Mouse (Mus musculus): ENCODE data around the gene Uaca. TPM values are rescaled to one million over a fixed set of nuclear protein-coding genes. Genes with fewer than 3 reads are reported as not detected.
"Not testable (repeated sequence)": the region's sequence is repeated elsewhere in the genome, so short reads cannot be mapped to it uniquely, and the experiment has no call there.

Gene Uaca
- polyA plus RNA-seq, 1 experiment: 11.9 TPM

GRCm38 (mm10) chr9:60790282-60790681, 4.1 kb upstream of the Uaca start:
- no peak for DNase-seq (ENCODE audit: extremely low spot score in 1 of 2, low spot score in 1 of 2)

- DNase-seq (ENCODE audit: extremely low spot score in 1 of 2, low spot score in 1 of 2): no peak
These were observed 554 bp downstream of the Uaca start for GRCm38 (mm10) chr9:60794841-60795351.

GRCm38 (mm10) chr9:60796076-60796475, 1.7 kb downstream of the Uaca start:
- peak in 1 of 2 experiments; percentile 52 for DNase-seq (ENCODE audit: extremely low spot score in 1 of 2, low spot score in 1 of 2)

GRCm38 (mm10) chr9:60797126-60797525, 2.8 kb downstream of the Uaca start:
- no peak for DNase-seq (ENCODE audit: extremely low spot score in 1 of 2, low spot score in 1 of 2)

GRCm38 (mm10) chr9:60799061-60799460, 4.7 kb downstream of the Uaca start:
- no peak for DNase-seq (ENCODE audit: extremely low spot score in 1 of 2, low spot score in 1 of 2)

DNA sequence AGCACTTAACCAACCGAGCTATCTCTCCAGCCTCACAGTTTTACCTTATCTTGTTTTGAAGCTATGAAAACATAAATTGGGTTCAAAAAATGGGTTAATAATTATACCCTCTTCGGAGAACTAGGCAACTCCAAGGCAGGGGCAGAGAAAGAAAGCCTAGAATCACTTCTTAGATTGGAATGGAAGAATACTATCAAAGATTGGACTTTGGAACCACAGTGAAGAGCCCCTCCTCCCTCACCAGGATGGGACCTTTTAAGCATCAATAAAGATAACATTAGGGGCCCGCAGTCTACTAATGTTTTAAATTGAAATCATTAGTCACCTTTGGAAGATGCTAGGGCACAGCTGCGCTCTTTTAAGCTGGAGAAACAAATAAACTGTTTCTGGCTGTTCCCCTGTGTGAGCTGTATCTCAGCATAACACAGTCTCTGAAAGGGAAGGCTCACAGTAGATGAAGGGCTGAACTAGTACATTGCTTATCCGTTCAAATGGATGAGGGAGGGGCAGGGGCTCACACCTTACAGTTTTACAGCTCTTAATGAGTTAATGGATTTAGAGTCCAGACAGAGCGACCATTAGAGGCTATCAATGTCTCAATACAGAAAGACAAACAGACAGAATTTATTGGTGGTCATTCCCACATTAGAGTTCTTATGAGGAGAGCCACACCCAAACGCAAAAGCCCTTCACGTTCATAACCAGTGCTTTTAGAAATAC, 6.5 kb downstream of the Uaca start:
- DNase-seq (ENCODE audit: extremely low spot score in 1 of 2, low spot score in 1 of 2): no peak

DNA sequence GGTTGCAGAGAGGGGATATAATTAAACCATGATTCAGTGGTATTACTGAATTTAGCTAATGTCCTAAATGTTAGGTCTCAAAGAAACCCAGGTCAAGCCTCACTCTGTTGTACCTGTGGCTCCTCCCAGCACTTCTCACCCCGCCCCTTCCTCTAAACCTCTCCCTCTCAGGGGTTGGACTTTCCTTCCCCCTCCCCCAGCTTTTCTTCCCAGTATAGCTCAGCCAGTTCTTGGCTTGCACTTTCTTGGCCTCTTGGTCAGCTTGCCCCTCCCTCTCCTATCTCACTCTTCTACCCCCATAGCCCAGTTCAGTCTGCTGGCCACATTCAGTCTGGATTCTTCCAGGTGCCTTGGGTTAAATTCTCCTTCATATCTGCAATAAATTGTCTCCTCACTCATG, 7.4 kb downstream of the Uaca start:
- DNase-seq (ENCODE audit: extremely low spot score in 1 of 2, low spot score in 1 of 2): no peak

DNA sequence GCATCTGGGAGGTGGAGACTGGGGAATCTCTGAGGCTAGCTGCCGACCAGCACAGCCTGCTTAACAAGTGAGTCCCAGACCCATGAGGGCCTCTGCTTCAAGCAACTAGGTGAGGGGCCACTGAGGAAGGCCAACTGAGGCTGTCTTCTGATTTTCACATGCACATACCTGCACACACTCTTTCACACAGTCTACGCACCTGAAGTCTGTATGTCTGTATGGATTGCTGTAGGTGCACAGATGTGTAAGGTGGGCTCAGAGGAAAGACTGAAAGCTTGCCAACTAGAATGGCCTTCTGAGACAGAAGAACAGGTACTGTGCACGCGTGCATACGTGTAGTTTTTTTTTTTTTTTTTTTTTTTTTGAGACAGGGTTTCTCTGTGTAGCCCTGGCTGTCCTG, 8.0 kb downstream of the Uaca start:
- DNase-seq (ENCODE audit: extremely low spot score in 1 of 2, low spot score in 1 of 2): no peak

DNA sequence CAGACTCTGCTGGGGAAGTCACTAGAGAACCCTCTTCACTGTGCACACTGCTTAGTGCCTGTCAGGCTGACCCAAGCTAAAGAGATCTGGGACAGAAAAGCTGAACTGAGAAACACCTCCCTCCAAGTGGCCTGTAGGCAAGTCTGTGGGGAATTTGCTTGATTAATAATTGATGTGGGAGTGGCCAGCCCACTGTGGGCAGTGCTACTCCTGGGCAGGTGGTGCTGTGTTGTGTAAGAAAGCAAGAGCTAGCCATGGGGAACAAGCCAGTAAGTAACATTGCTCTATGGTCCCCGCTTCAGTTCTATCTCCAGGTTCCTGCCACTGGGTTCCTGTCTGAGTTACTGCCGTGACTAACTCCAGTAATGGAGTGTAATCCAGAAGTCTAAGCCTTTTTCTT, 11.7 kb downstream of the Uaca start:
- no peak for DNase-seq (ENCODE audit: extremely low spot score in 1 of 2, low spot score in 1 of 2)

- no peak for DNase-seq (ENCODE audit: extremely low spot score in 1 of 2, low spot score in 1 of 2)
These were observed 13.7 kb downstream of the Uaca start for GRCm38 (mm10) chr9:60807996-60808395.

DNA sequence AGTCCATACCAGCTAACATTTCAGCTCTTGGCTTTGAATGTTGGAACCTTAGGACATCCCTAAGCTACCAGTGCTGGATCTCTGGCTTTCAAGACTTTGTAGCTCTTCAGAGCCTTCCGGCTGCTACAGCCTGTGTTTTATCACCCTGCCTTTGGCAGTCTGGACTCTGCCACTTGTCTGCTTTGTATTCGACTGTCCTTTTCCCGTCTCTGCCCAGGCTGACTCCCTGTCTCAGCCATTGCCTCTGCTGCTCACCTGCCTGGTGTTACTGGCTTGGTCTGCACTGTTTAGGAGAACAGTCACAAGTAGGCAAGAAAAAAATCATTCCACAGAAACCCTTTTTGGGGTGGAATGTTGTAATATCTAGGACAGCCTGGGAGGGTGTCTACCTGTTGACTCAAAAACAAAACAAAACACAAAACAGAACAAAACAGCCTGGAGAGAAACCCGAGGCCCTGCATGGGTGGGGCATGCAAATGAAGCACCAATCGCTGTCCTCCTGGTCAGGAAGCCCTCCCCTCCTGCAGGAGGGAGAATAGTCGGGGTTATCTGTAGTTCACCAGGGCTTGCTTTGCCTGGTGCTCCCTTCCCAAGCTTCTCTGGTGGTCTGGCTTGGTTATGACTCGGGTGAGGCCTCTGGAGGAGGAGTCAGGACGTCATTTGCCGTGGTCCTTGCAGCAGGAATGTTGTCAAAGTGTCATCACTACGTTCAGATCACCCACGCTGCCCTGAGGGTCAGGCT, 19.0 kb downstream of the Uaca start:
- no peak for DNase-seq (ENCODE audit: extremely low spot score in 1 of 2, low spot score in 1 of 2)

DNA sequence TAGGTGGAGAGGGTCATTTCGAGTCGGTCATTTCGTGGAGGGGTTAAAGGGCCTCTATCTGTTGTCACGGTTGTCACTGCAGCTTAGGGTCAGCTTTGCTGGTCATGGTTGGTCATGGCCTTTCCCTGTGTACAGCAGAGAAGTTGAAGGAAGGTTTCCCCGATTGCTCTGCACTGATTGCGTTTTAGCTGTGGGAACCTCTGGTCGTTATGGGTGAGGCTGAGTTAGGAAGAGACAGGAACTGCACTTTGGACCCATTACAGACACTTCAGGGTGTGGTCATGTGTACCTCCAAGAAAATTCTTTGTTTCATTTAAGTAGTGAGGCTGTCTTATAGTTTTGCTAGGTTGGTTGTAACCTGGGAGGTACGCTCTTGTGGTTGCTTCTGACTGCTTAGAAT, 21.2 kb downstream of the Uaca start:
- no peak for DNase-seq (ENCODE audit: extremely low spot score in 1 of 2, low spot score in 1 of 2)

- no peak for DNase-seq (ENCODE audit: extremely low spot score in 1 of 2, low spot score in 1 of 2)
These were observed 23.2 kb downstream of the Uaca start for GRCm38 (mm10) chr9:60817585-60817984.

DNA sequence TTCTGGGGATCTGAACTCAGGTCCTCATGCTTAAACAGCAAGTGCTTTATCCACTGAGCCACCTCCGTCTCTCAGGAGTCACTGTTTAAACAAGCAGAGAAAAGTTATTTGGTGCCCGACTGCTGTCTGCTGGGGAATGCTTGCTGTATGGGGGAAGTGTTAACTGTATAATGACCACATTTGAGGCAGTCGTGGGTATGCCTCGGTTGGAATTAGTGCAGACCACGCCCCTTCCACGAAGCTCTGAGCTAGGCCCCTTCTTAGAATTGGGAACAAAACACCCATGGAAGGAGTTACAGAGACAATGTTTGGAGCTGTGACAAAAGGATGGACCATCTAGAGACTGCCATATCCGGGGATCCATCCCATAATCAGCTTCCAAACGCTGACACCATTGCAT, 24.2 kb downstream of the Uaca start:
- not testable (repeated sequence) for DNase-seq (ENCODE audit: extremely low spot score in 1 of 2, low spot score in 1 of 2)

GRCm38 (mm10) chr9:60819340-60819739, 25.0 kb downstream of the Uaca start:
- peak in 1 of 2 experiments; percentile 49 for DNase-seq (ENCODE audit: extremely low spot score in 1 of 2, low spot score in 1 of 2)

DNA sequence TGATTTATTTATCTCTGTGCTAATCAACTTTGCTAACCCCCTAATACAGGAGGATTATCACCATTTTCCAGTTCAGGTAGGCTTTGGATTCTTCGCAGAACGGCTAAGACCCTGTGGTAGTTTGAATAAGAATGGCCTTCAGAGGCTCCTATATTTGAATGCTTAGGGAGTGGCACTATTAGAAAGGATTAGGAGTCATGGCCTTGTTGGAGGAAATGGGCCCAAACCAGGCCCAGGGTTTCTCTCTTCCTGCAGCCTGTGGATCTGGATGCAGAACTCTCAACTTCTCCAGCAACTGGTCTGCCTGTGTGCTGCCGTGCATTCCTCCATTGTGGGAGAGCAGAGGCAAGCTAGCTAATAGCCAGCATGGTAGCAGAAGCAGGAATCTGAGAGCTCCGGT, 27.2 kb downstream of the Uaca start:
- no peak for DNase-seq (ENCODE audit: extremely low spot score in 1 of 2, low spot score in 1 of 2)

DNA sequence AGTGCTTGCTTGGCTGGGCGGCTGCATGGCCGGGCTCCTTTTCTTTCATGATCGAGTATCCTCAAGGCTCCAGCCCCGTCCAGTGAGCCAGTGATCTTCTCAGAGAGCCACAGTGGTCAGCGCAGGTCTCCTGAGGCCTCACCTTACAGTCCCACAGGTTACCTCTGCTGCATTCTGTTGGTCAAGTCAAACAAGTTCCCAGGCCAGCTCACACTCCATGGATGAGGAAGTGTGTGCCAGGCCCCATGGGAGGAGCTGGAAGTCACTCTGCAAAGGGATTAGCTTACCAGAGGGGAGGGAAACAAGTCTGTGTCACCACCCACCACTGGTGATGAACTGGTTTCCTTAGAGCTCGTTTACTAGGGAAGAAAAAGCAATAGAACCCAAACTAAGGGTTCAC, 28.3 kb downstream of the Uaca start:
- no peak for DNase-seq (ENCODE audit: extremely low spot score in 1 of 2, low spot score in 1 of 2)

DNA sequence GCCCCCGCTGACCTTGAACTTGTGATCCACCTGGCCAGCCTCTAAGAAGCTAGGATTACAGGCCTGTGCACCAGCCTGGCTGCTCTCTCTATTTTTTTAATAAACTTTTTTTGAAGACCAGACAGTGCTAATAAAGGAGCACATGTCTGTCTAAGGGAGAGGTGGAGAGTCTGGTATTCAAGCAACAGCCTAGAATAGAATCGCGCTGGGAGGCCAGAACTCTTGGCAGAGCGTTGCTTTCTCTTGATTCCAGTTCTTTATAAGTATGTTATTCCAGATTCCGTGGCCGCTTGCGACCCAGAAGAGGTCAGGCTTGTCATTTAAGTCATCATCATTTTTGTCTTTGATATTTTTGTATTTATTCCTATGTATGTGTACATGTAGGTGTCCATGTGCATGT, 31.2 kb downstream of the Uaca start:
- DNase-seq (ENCODE audit: extremely low spot score in 1 of 2, low spot score in 1 of 2): no peak

GRCm38 (mm10) chr9:60826759-60827158, 32.4 kb downstream of the Uaca start:
- DNase-seq (ENCODE audit: extremely low spot score in 1 of 2, low spot score in 1 of 2): no peak

GRCm38 (mm10) chr9:60828196-60828595, 33.9 kb downstream of the Uaca start:
- DNase-seq (ENCODE audit: extremely low spot score in 1 of 2, low spot score in 1 of 2): no peak

DNA sequence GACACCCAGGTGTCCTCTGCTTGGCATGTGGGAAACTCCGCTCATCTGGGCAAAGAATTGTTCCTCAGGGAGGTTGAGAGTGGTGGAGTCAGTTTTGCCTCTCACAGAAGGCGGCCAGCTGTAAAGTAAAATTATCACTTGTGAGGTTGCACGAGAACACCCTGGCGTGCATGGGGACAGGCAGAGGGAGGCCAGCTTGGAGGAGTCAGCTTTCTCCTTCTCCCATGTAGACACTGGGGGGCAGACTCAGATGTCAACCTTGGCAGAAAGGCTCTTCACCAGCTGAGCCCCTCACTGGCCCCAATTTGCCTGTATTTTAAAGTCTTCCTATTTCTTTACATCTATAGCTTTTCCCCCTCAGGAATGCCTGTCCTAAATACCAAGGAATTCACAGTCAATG, 35.3 kb downstream of the Uaca start:
- DNase-seq (ENCODE audit: extremely low spot score in 1 of 2, low spot score in 1 of 2): no peak

GRCm38 (mm10) chr9:60830079-60830478, 35.7 kb downstream of the Uaca start:
- no peak for DNase-seq (ENCODE audit: extremely low spot score in 1 of 2, low spot score in 1 of 2)
